Comparison of ENCODE assay signal across 12 mouse cellular contexts in the genomic region with DNA sequence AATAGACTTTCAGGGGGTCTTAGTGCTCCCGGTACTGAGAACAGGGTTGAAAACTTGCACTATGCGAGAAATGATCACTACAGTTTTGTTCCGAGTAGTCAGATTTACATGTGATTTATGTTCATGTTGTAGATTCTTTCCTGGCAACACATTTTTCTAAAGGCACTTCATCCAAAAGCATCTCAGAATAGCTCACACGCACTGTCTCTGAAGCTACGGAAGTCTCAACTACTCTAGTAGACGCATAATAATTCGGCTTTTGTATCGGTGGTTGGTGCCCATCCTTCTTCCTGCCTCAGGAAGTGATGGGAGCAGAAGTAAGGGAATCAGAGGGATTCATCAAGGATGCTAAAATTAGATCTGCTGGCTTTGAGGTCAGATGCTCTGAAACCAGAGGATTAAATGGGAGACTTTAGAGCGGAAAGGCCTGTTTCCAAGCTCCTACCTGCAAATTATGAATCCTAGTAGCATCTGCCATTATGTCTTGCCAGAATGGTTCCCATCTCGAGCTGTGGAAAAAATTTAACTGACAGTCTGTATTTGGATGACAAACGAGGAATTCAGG.
"Had no signal": no experiment of that assay in that cellular context is flagged by ENCODE, and none has a peak within 500 bp of the region (broad histone marks: within the 10 kb centered on the region; RNA-seq: fewer than 3 reads in every experiment).

No protein-coding gene starts in this region.

- H3K9ac ChIP-seq: liver, embryonic 12.5 days; lung, embryonic 15.5 days; midbrain, embryonic 12.5 days; neural tube, embryonic 13.5 days had no signal

- H3K4me3 ChIP-seq: liver, embryonic 12.5 days; lung, embryonic 15.5 days; megakaryocyte, embryonic 14.5 days; midbrain, embryonic 12.5 days; neural tube, embryonic 13.5 days had no signal

- H3K9me3 ChIP-seq: liver, embryonic 12.5 days; lung, embryonic 15.5 days; megakaryocyte, embryonic 14.5 days; midbrain, embryonic 12.5 days; neural tube, embryonic 13.5 days had no signal

- H3K27me3 ChIP-seq: liver, embryonic 12.5 days; lung, embryonic 15.5 days; midbrain, embryonic 12.5 days; neural tube, embryonic 13.5 days had no signal

- H3K27ac ChIP-seq: liver, embryonic 12.5 days; lung, embryonic 15.5 days; macrophage; midbrain, embryonic 12.5 days; neural tube, embryonic 13.5 days had no signal

- H3K4me1 ChIP-seq: liver, embryonic 12.5 days; lung, embryonic 15.5 days; megakaryocyte, embryonic 14.5 days; midbrain, embryonic 12.5 days; neural tube, embryonic 13.5 days had no signal

- H3K36me3 ChIP-seq: liver, embryonic 12.5 days; lung, embryonic 15.5 days; midbrain, embryonic 12.5 days; neural tube, embryonic 13.5 days had no signal

- DNase-seq: kidney, postnatal 25 days; lung, postnatal 14 days; right cerebral cortex, adult 18-20 months; right cerebral cortex, postnatal 25 days; thymus, postnatal 4 days had no signal

- ATAC-seq: liver, embryonic 12.5 days; midbrain, embryonic 16.5 days had no signal
